Mouse (Mus musculus) intestine, embryonic 15.5 days (tissue): ENCODE measurements at regions not wholly inside any gene's neighbourhood (a gene's known extent, or its start where the extent isn't known, plus 50 kb on each side); places are given as distances from the start of the nearest gene placed in this dataset.

Source experiments
- ATAC-seq: fragments of 200-750 bp; cut with Nextera tagmentation; 2 replicates; pipeline ENCODE4 v1.8.0; 2017; ENCODE audit warnings: moderate TSS enrichment, moderate library complexity
- H3K27ac ChIP-seq: fragments of 300-500 bp; sonication (generic); 2 replicates; pipeline ENCODE4 v1.5.1; 2015; ENCODE audit warnings: mild to moderate bottlenecking, inconsistent platforms
- H3K27me3 ChIP-seq: fragments of 300-500 bp; sonication (generic); replicated peaks from 2 replicates; pipeline ENCODE4 v1.6.1; 2015; ENCODE audit warnings: inconsistent platforms
- H3K36me3 ChIP-seq: fragments of 300-500 bp; sonication (generic); 2 replicates; pipeline ENCODE4 v1.6.1; 2015; ENCODE audit warnings: inconsistent platforms
- H3K4me1 ChIP-seq: fragments of 300-500 bp; sonication (generic); replicated peaks from 2 replicates; pipeline ENCODE4 v1.6.1; 2015; ENCODE audit warnings: inconsistent platforms
- H3K4me2 ChIP-seq: fragments of 300-500 bp; sonication (generic); replicated peaks from 2 replicates; pipeline ENCODE4 v1.6.1; 2015; ENCODE audit warnings: mild to moderate bottlenecking, inconsistent platforms
- H3K4me3 ChIP-seq: fragments of 300-500 bp; sonication (generic); replicated peaks from 2 replicates; pipeline ENCODE4 v1.5.1; 2015; ENCODE audit warnings: inconsistent platforms
- H3K9ac ChIP-seq: fragments of 300-500 bp; sonication (generic); 2 replicates; pipeline ENCODE4 v1.6.1; 2015; ENCODE audit warnings: inconsistent platforms
- H3K9me3 ChIP-seq: fragments of 300-500 bp; sonication (generic); 2 replicates; pipeline ENCODE4 v1.6.1; 2016; ENCODE audit warnings: inconsistent platforms
- WGBS: fragments of 180-500 bp; shearing (Covaris S2); methylation state at CpG from one replicate; pipeline ENCODE4 v1.1.7; 2015; 5-methylcytosine and 5-hydroxymethylcytosine counted together

DNA sequence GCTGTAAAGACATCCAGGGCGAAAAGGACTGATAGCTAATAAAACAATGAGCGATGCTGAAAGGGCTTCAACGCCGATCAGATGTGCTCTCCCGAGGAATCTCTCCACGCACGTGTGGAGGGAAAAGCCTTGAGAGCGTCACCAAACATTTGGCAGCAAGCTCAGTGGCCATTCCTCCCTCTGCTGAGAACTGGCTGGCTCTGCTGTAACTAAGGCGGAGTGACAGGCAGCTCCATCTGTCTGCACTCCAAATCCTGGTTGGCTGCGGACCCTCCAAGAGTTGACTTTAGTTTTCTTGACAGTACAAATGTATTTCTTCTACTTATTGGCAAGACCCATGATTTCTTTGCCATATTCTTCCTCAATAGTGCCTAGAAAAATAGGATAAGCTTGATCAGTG, 68.5 kb upstream of the Cxcl12 start:
- no peaks in the 10 kb centered on the region for H3K9me3 ChIP-seq
- H3K4me2 ChIP-seq: no peak overlapping the region
- WGBS: 55% methylated on average over 10 of the region's 10 CpGs
- no peak for ATAC-seq
- H3K9ac ChIP-seq: no peak overlapping the region
- 0 out of 2 replicates have a peak, but pooled peaks cover 3% of the 10 kb centered on the region for H3K4me1 ChIP-seq
- H3K36me3 ChIP-seq: no peaks in the 10 kb centered on the region
- no peaks in the 10 kb centered on the region for H3K27me3 ChIP-seq
- no peak overlapping the region for H3K27ac ChIP-seq
- H3K4me3 ChIP-seq: no peak overlapping the region

DNA sequence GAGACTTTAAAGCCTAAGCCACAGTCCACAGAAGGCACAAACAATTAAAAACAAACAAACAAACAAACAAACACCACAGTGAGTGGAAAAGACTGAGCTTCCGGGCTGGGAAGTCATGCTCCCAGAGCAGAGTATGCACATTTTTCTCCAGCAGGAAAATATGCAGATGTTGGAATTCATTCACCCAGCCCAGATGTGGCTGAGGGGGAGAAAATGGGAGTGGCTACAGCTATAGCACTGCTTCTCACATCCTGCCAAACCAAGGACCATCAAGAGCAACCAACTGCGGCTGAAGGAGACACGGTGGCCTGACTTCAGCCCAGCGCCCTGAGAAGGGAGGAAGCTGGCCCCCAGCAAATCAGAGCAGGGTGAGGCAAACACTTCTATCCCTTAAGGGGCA, 65.6 kb upstream of the Cxcl12 start:
- no peak for ATAC-seq
- H3K4me2 ChIP-seq: no peak overlapping the region
- peaks cover 6% of the 10 kb centered on the region; the same call in 1 of the 2 replicates for H3K4me1 ChIP-seq
- no peak overlapping the region for H3K9ac ChIP-seq
- no peak overlapping the region for H3K4me3 ChIP-seq
- WGBS: 52% methylated on average over 4 of the region's 4 CpGs
- no peak overlapping the region for H3K27ac ChIP-seq
- H3K36me3 ChIP-seq: no peaks in the 10 kb centered on the region
- H3K9me3 ChIP-seq: no peaks in the 10 kb centered on the region
- H3K27me3 ChIP-seq: no peaks in the 10 kb centered on the region

DNA sequence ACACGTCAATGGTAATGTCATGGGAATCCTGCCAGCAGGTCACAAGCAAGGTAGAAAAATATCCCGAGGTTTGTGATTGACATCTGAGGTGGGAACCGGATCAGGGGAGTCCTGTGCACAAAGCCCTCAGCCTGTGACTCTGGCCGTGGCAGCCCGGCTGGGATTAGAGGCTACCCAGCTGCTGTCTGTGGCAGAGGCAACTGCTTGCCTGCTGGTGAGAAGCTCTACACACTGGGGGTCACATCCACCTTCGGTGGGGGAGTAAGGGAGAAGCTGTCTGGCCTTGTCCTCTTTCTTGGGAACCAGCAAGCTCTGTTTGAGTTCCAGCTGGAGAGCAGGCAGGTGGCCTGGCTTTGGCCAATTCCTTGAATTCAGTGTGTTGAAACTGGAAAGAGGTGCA, 64.3 kb upstream of the Cxcl12 start:
- ATAC-seq: no peak
- Histone ChIP-seq H3K9ac (no peak overlapping the region), H3K9me3 (no peaks in the 10 kb centered on the region), H3K4me3 (no peak overlapping the region), H3K4me1 (peaks cover 6% of the 10 kb centered on the region; the same call in 1 of the 2 replicates), H3K27me3 (no peaks in the 10 kb centered on the region), H3K4me2 (no peak overlapping the region), H3K36me3 (no peaks in the 10 kb centered on the region), H3K27ac (no peak overlapping the region)
- whole genome bisulfite sequencing: 80% methylated on average over 6 of the region's 6 CpGs

- no peak overlapping the region for H3K9ac ChIP-seq
- H3K27me3 ChIP-seq: no peaks in the 10 kb centered on the region
- ATAC-seq: no peak
- no peaks in the 10 kb centered on the region for H3K36me3 ChIP-seq
- no peaks in the 10 kb centered on the region for H3K9me3 ChIP-seq
- peaks cover 6% of the 10 kb centered on the region; the same call in 1 of the 2 replicates for H3K4me1 ChIP-seq
- H3K4me2 ChIP-seq: no peak overlapping the region
- WGBS: 74% methylated on average over 2 of the region's 2 CpGs
- H3K4me3 ChIP-seq: no peak overlapping the region
- H3K27ac ChIP-seq: no peak overlapping the region
Observed at GRCm38 (mm10) chr6:117104463-117104862, 63.9 kb upstream of the Cxcl12 start.

DNA sequence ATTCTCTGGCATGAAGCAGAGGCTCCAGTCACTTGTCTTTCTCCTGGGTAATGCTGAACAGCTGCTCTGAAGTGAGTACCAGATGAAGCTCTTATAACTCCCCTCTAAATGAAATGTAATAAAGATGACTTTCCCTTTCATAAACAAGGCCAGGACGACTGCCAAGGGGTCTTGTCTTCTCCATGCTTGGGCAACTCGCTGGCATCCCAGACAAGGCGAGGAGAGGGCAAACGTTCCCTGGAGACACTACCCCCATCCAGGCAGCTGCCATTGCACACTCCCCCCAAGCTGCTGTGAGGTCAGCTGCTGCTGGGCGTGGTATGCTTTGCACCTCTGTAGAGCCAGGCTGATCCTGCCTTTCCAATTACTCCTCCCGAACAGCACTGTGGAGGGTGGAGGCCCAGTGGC, 63.1 kb upstream of the Cxcl12 start:
- Histone ChIP-seq H3K4me3 (no peak overlapping the region), H3K4me2 (no peak overlapping the region), H3K27me3 (no peaks in the 10 kb centered on the region), H3K36me3 (no peaks in the 10 kb centered on the region), H3K4me1 (peaks cover 6% of the 10 kb centered on the region; the same call in 1 of the 2 replicates), H3K27ac (no peak overlapping the region), H3K9ac (no peak overlapping the region), H3K9me3 (no peaks in the 10 kb centered on the region)
- WGBS: 32% methylated on average over 6 of the region's 6 CpGs
- ATAC-seq: peak; percentile 68

DNA sequence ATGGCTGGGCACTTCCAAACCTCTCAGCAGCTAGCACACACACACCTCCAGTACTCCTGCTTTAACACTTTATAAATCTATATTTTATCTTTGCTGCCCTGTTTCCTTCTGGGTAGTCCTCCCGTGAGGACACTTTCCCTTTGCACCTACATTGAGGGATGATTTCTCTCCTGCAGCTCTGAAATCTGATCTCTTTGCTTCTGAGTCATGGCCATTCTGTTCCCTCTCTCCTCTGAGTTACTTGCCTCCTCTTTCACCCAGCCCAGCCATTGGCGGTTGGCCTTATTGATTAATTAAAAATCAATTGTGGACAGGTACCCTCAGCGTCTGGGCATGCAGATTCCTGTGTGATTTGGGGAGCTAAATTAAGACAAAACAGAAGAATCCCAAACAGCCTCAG, 58.0 kb upstream of the Cxcl12 start:
- Histone ChIP-seq H3K27ac (no peak overlapping the region), H3K4me3 (no peak overlapping the region), H3K4me2 (no peak overlapping the region), H3K9ac (no peak overlapping the region), H3K36me3 (no peaks in the 10 kb centered on the region), H3K9me3 (no peaks in the 10 kb centered on the region), H3K4me1 (peaks cover 1% of the 10 kb centered on the region; the same call in 1 of the 2 replicates), H3K27me3 (no peaks in the 10 kb centered on the region)
- 47% methylated on average over 3 of the region's 3 CpGs for WGBS
- no peak for ATAC-seq

GRCm38 (mm10) chr6:117114859-117115258, 53.5 kb upstream of the Cxcl12 start:
- H3K36me3 ChIP-seq: no peaks in the 10 kb centered on the region
- H3K4me2 ChIP-seq: no peak overlapping the region
- no peaks in the 10 kb centered on the region for H3K27me3 ChIP-seq
- H3K4me1 ChIP-seq: no peaks in the 10 kb centered on the region
- 66% methylated on average over 8 of the region's 8 CpGs for WGBS
- H3K9ac ChIP-seq: no peak overlapping the region
- no peaks in the 10 kb centered on the region for H3K9me3 ChIP-seq
- H3K27ac ChIP-seq: no peak overlapping the region
- no peak for ATAC-seq
- H3K4me3 ChIP-seq: no peak overlapping the region

DNA sequence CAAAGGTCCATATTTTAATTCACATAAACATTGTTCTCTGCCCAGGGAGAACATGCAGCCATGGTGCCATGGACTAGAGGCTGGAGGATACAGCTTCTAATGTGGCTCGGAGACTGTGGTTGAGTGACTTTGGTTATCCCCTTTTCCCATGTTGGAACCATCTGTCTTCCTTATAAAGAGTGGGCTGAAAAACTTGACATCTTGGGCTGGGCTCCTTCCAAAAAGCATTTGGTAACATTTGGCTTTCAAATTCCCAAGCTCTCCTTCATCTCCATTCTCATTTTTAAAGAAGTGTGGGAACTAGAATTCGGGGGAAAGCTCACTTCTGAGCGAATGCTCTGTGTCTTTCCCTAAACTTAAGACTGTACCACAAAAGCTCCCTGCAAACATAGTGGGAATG, 50.3 kb upstream of the Cxcl12 start:
- Histone ChIP-seq H3K36me3 (no peaks in the 10 kb centered on the region), H3K9me3 (no peaks in the 10 kb centered on the region), H3K4me1 (no peaks in the 10 kb centered on the region), H3K9ac (no peak overlapping the region), H3K4me2 (no peak overlapping the region), H3K27me3 (no peaks in the 10 kb centered on the region), H3K4me3 (no peak overlapping the region), H3K27ac (no peak overlapping the region)
- no peak for ATAC-seq
- 71% methylated on average over 3 of the region's 3 CpGs for WGBS
